Mouse (Mus musculus): Measurements from ENCODE around the gene Rgl1.

- TF ChIP-seq MAFK (IDR thresholded peaks at IDR 0.05; ENCODE audit: insufficient read depth, low read depth, low read length): no peak
- TF ChIP-seq CHD2 (IDR thresholded peaks at IDR 0.05; ENCODE audit: low read depth, low read length): no peak
- no peak for TF ChIP-seq ZC3H11A (IDR thresholded peaks at IDR 0.05; ENCODE audit: borderline replicate concordance, low read depth, low read length)
Observed at GRCm38 (mm10) chr1:152599347-152599746, 166.8 kb downstream of the Rgl1 start.

All from ES-E14 (cell line).